Mouse (Mus musculus) liver, embryonic 14.5 days (tissue): ENCODE data around the gene Adss. TPM values are rescaled to one million over a fixed set of nuclear protein-coding genes. Genes with fewer than 3 reads are reported as not detected.

Source experiments
- ATAC-seq: fragments of 200-750 bp; cut with Nextera tagmentation; 2 replicates; pipeline ENCODE4 v1.8.0; 2017; ENCODE audit warnings: moderate number of reproducible peaks, mild to moderate bottlenecking, moderate library complexity; ENCODE audit not compliant: insufficient read depth
- DNase-seq, 3 experiments: peaks; one replicate each; pipeline ENCODE4 v3.0.0-alpha.2; 2012 to 2013; ENCODE audit warnings: low read depth in 3 of 3, low spot score in 3 of 3
- H3K27ac ChIP-seq: fragments of 300-500 bp; sonication (generic); 2 replicates; pipeline ENCODE4 v1.5.1; 2014; ENCODE audit warnings: moderate library complexity, mild to moderate bottlenecking, control low read depth, inconsistent platforms
- H3K27me3 ChIP-seq: fragments of 300-500 bp; sonication (generic); 2 replicates; pipeline ENCODE4 v1.6.1; 2014; ENCODE audit warnings: mild to moderate bottlenecking, low read length, moderate library complexity; ENCODE audit not compliant: control insufficient read depth, insufficient read depth
- H3K36me3 ChIP-seq: fragments of 300-500 bp; sonication (generic); replicated peaks from 2 replicates; pipeline ENCODE4 v1.6.1; 2014; ENCODE audit warnings: low read depth; ENCODE audit not compliant: control insufficient read depth, insufficient read depth
- H3K4me1 ChIP-seq, 2 experiments: fragments of 200-500 bp in 1 of 2; fragments of 300-500 bp in 1 of 2; sonication (generic) in 1 of 2; replicated peaks; 2 replicates each; pipeline ENCODE4 v1.6.1; 2012 to 2014; ENCODE audit warnings: antibody characterized with exemption in 1 of 2, inconsistent platforms in 1 of 2, low read length in 1 of 2; ENCODE audit not compliant: control insufficient read depth in 2 of 2, insufficient read depth in 2 of 2
- H3K4me2 ChIP-seq: fragments of 300-500 bp; sonication (generic); 2 replicates; pipeline ENCODE4 v1.6.1; 2014; ENCODE audit warnings: low read depth, mild to moderate bottlenecking, control low read depth, moderate library complexity
- H3K4me3 ChIP-seq, 2 experiments: fragments of 200-500 bp in 1 of 2; fragments of 300-500 bp in 1 of 2; sonication (generic) in 1 of 2; 2 replicates each; pipeline ENCODE4 v1.5.1; 2012 to 2014; ENCODE audit warnings: low read depth in 2 of 2, low read length in 2 of 2, mild to moderate bottlenecking in 2 of 2, control low read depth in 1 of 2, inconsistent platforms in 1 of 2, moderate library complexity in 1 of 2; ENCODE audit not compliant: insufficient read depth in 1 of 2
- H3K9ac ChIP-seq: fragments of 300-500 bp; sonication (generic); replicated peaks from 2 replicates; pipeline ENCODE4 v1.6.1; 2014; ENCODE audit warnings: mild to moderate bottlenecking, control low read depth, moderate library complexity
- H3K9me3 ChIP-seq: fragments of 300-500 bp; sonication (generic); 2 replicates; pipeline ENCODE4 v1.6.1; 2016; ENCODE audit warnings: low read length, mixed read lengths; ENCODE audit not compliant: control insufficient read depth
- CTCF ChIP-seq: IDR thresholded peaks from 2 replicates; pipeline ENCODE4 v1.5.1; 2016; ENCODE audit warnings: antibody characterized with exemption, low read depth, control low read depth
- EP300 ChIP-seq: IDR thresholded peaks from 2 replicates; pipeline ENCODE4 v1.6.1; 2016; ENCODE audit warnings: antibody characterized with exemption, low read depth
- WGBS: fragments of 180-500 bp; shearing (Covaris S2); extraction: QIAGEN DNeasy Blood & Tissue Kit; methylation state at CpG from one replicate; pipeline ENCODE4 v1.1.7; 2014; ENCODE audit not compliant: insufficient replicate concordance; 5-methylcytosine and 5-hydroxymethylcytosine counted together
- polyA plus RNA-seq, 2 experiments: library from polyadenylated mRNA; depleted of rRNA in 1 of 2; stranded (reverse) in 1 of 2; unstranded in 1 of 2; fragments of >200 nt; fragmentation: Nextera tagmentation in 1 of 2; extraction: Ambion mirVana in 1 of 2; gene quantifications; 2 replicates each; pipeline versions ENCODE4 v1.2.1 to v1.2.3; 2012 to 2014

The Adss gene
- polyA plus RNA-seq, 2 experiments: 11.5 to 15.7 TPM

DNA sequence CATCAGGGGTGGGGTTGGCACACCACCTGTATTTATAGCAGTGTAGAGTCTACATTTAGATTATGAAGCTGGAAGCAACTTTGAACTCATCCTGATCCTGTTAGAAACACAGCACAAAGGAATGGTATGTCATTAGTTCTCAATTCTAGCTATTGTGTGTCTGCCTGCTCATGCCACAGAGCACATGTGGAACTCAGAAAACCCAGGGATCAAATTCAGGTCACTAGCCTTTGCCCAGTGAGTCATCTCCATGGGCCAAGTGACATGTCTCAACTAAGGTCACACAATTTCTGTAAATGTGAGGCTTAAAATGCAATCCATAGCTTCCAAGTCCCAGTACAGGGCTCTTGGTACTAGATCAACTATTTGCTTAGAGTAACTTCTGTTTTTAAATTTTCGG is 54.2 kb downstream of the Adss start:
- Histone ChIP-seq H3K27me3 (no peaks in the 10 kb centered on the region), H3K9ac (no peak overlapping the region), H3K4me1 (no peaks in the 10 kb centered on the region), H3K36me3 (no peaks in the 10 kb centered on the region), H3K4me2 (no peak overlapping the region), H3K27ac (no peak overlapping the region), H3K4me3 (no peak overlapping the region), H3K9me3 (no peaks in the 10 kb centered on the region)
- DNase-seq (no peak), ATAC-seq (no peak)
- TF ChIP-seq CTCF (no peak), EP300 (no peak)
- WGBS: 32% methylated on average over 1 of the region's 1 CpGs

DNA sequence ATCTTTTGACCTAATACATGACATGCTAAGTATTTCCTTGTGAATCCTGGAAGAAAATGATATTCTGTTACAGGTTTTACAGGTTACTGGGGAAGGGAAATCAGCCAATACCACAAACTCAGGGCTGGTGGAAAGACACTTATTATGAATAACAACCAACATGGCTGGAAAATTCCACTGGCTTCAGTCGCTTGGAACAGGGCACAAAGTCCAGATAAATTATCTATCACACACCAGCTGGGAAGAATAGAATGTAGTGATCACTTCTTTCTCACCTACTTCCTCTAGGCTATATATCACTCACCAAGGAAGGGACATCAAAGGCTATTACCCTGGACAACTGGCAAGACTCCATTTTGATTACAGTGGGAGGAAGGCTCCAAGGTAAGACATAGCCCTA is 55.6 kb downstream of the Adss start:
- ATAC-seq (no peak), DNase-seq (no peak)
- Histone ChIP-seq H3K27ac (no peak overlapping the region), H3K36me3 (no peaks in the 10 kb centered on the region), H3K9me3 (no peaks in the 10 kb centered on the region), H3K27me3 (no peaks in the 10 kb centered on the region), H3K4me2 (no peak overlapping the region), H3K4me1 (no peaks in the 10 kb centered on the region), H3K4me3 (no peak overlapping the region), H3K9ac (no peak overlapping the region)
- TF ChIP-seq CTCF: no peak
- no peak for TF ChIP-seq EP300
- WGBS: 49% methylated on average over 1 of the region's 1 CpGs

DNA sequence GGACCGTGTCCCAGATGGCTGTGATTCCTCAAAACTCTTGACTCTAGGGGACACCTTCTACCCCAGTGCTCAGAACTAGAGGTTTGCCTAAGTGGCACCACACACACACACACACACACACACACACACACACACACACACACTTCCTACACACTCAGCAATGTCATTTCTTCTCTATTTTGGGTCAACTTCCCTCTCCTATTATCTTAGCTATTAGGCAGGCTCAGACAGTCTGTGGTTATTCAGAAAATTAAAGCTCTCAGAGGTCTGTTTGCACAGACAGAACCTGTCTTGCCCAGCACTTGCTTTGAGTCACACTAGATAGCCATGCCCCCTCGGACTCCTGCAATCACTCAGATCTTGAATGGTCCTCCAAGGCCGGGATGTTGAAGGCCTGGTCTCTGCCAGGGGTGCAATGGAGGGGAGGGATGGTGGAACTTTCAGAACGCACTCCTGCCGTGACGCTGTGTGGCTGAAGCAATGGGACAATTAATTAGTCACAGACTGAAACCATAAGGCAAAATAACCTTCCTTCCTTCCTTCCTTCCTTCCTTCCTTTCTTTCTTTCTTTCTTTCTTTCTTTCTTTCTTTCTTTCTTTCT is 58.7 kb downstream of the Adss start:
- H3K9me3 ChIP-seq: no peaks in the 10 kb centered on the region
- 24% methylated on average over 6 of the region's 6 CpGs for WGBS
- no peak overlapping the region for H3K4me2 ChIP-seq
- no peaks in the 10 kb centered on the region for H3K4me1 ChIP-seq
- ATAC-seq (no peak), DNase-seq (no peak)
- no peak overlapping the region for H3K4me3 ChIP-seq
- no peaks in the 10 kb centered on the region for H3K27me3 ChIP-seq
- no peak overlapping the region for H3K9ac ChIP-seq
- no peaks in the 10 kb centered on the region for H3K36me3 ChIP-seq
- H3K27ac ChIP-seq: no peak overlapping the region
- TF ChIP-seq EP300 (no peak), CTCF (no peak)

DNA sequence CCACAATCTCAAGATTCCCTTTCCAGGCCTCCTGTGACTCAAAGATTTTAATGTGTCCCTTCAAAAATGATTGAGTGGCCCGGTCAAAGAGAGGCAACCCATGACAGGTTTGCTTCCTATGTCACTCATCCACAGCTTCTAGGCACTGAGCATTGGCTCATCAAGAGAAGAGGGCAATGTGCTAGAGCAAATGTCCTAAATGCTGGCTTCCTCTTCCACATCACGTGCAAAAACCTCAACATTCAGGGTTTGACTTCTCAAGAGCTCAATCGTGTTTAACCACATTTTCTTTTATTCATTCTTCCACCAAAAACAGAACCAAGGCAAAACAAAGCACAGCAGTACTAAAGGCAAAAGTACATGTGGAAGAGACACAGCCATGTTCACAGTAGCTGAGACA is 64.3 kb downstream of the Adss start:
- no peak for ATAC-seq

DNA sequence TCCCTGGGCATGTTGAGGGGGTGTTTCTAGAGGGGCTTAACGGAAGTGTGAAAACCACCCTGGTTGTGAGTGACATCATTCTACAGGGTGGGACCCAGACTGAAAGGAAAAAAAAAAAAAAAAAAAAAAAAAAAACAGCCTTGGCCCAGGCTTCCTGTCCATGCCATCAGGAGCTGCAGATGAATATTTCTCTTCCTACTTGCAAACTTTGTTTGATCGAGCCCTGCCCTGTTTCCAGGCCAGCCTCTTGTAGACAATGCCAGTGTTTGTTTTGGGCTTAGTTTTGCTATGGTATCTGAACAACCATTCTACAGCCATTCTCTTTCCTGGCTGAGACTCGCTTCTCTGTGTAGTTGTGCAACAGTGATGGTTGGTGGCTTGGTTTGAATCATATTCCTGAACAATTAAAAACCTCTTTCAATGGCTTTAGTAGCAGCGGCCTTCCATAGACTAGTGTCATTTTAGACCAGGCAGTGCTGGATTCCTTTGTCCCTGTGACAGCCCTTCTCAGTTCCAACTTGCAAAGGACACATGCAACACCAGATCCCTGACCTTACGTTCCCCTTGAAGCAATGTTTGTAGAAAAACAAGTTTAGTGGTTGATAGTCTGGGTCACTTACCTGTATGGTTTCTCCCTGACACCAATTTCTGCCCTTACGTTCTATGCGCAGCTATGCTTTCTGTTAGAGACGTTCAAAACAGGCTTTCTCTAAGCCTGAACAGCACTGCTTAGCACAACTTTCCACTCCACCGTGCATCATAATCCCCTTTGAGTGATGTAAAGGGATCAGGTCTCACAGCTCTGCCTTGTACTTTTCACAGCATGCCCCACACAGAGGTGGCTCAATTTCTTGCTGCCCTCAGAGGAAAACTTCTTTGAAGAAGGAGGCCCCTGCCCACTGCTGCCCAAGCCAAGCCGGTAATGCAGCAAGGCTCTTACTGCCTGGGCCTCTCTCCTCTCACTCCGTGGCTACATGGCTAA is 67.0 kb downstream of the Adss start, which contains the start of gene 1700016C15Rik:
Gene 1700016C15Rik, plus strand, starts transcription at position 772 of the 982 bp plus-strand sequence.
- no peak within 1 kb of the TSS for H3K4me3 ChIP-seq
- no peaks in the 10 kb centered on the region for H3K36me3 ChIP-seq
- no peaks in the 10 kb centered on the region; a peak in 2 of 4 replicates for H3K4me1 ChIP-seq
- TF ChIP-seq EP300 (no peak), CTCF (no peak)
- 63% methylated on average over 11 of the region's 11 CpGs for WGBS
- H3K4me2 ChIP-seq: no peak within 1 kb of the TSS
- DNase-seq: no peak
- no peaks in the 10 kb centered on the region for H3K27me3 ChIP-seq
- no peak within 1 kb of the TSS for H3K27ac ChIP-seq
- no peak for ATAC-seq
- H3K9ac ChIP-seq: no peak within 1 kb of the TSS
- no peaks in the 10 kb centered on the region for H3K9me3 ChIP-seq

More for the DNA sequence above, 64.3 kb downstream of the Adss start:
- H3K4me3 ChIP-seq: no peak overlapping the region
- H3K9ac ChIP-seq: no peak overlapping the region
- no peak for DNase-seq
- H3K9me3 ChIP-seq: no peaks in the 10 kb centered on the region
- H3K27ac ChIP-seq: no peak overlapping the region
- no peaks in the 10 kb centered on the region for H3K36me3 ChIP-seq
- no peaks in the 10 kb centered on the region for H3K27me3 ChIP-seq
- 50% methylated on average over 3 of the region's 3 CpGs for WGBS
- TF ChIP-seq CTCF: no peak
- no peak for TF ChIP-seq EP300
- H3K4me1 ChIP-seq: no peaks in the 10 kb centered on the region; a peak in 2 of 4 replicates
- H3K4me2 ChIP-seq: no peak overlapping the region
